Mouse (Mus musculus) retina, adult 2 months (tissue): Measurements from ENCODE around the gene Napsa.

ENCODE experiments used
- DNase-seq: peaks from one replicate; pipeline ENCODE4 v3.0.0-alpha.2; 2012; ENCODE audit warnings: low read depth, low spot score

Napsa gene

DNA sequence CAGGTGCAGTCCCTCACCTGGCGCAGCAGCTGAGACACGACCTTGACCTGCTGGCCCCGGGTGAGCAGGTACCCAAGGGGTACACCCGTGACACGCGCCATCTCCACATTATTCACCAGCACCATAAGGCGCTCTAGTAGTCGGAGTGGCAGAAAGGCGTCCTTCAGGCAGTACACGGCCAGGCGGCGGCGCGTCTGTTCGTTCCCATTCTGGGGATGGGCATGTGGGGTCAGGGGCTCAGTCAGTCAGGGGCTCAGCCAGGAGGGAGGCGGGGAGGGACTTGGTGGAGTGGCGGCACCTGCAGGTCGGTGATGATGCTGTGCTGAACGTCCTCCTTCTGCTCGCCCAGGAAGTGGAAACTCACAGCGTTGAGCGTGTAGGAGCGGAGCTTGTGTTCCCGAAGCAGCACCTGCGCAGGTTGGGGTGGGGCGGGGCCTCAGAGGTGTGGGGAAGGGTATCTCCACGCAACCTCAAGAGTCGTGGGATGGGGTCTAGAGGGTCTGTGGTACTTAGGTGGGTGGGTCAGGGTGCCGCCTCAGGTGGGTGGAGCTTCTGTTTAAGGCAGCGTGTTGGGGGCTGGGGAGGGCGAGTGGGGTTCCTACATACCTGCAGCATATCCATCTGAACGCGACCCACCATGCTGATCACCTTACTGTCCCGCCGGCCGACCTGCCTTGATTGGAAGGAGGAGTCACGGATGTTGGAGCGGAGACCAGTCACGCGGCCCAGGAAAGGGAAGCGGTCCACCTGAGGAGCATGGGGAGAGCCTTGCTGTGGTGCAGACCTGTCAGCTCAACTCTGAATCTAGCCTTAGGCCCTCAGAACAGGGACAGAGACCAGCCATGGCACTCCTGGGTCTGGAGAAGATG, 33.2 kb upstream of the Napsa start:
- no peak for DNase-seq

DNA sequence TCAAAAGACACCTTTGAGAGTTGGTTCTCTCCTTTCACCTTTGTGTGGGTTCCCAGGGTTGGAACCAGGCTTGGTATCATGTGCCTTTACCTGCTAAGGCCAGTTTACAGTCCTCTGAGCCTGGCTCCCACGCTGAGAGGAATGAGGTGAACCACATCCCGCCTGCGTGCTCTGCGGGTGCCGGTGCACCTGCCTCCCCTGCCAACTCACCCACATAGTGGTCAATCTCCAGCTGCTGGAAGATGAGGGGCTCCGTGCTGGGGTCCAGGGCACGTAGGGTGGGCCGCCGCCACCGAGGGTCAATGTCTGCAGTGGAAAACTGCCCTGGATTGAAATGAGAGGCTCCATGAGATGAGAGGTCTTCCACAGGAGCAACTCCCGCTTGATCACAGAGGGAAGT, 29.6 kb upstream of the Napsa start:
- no peak for DNase-seq

DNA sequence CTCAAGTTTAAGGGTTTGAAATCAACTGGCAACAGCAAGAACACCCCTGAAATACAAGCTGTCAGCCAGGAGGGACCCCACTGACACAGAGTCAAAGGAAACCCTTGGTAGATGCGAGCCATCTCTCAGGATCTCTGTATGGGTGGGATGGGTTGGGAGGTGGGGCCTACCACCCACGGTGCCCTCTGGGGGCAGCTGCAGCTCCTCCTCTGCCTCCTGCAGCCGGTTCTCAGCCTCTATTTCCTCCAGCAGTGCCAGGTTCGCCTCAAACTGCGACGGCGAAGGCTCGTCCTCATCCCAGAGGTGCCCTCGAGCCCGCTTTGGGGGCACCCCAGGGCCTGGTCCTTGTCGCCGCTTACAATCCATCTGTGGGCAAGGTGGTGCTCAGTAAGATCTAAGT, 29.1 kb upstream of the Napsa start:
- no peak for DNase-seq

DNA sequence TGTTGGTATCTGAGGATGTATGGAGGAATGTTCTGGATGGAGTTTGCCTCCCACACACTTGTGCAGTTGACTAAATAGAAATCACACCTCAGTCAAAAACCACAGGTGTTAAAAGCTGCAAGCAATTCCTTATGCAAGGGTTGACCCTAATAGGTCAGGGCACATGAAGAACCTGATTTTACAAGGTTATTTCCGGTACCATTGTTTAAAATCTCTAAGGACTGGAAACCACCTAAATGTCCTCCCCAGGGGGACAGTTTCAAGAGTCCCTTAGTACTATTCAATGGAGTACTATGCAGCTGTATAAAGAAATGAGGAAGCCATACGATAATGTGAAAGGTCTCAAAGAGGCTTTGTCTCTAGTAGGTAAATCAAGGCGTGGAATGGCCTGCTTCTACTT, 25.9 kb upstream of the Napsa start:
- DNase-seq = no peak

DNA sequence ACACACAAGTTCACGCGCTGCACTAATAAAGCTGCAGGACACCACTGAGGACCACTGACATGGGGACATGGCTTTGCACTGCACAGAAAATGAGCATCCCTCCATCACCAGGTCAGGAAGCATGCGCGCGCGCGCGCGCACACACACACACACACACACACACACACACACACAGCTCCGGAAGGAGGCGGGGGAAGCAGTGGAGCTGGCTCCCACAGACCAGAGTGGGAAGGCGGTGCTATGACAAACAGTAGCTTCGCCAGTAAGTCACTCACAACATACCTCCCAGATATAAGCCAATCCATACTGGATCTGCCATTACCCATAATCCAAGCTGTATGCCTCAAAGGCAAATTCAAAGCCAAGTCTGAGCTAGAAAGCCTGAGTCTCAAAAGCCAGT, 25.1 kb upstream of the Napsa start:
- no peak for DNase-seq

DNA sequence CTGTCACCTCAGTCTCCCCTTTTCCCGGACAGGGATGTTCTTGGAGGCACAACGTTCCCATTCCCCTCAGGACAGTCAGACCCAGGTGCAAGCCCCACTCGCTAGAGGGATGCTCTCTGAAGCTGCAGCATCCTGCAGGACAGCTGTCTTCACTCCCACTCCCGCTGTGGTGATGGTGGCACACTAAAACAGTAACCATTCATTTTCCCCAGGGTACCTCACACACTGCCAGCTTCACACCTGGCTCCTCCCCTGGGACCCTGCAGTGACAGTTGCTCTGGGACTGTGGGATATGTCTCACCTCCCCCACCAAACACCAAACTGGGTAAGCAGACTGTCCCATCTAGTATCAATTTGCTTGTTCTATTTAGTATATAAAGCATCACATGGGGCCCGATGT, 24.5 kb upstream of the Napsa start:
- DNase-seq = no peak

DNA sequence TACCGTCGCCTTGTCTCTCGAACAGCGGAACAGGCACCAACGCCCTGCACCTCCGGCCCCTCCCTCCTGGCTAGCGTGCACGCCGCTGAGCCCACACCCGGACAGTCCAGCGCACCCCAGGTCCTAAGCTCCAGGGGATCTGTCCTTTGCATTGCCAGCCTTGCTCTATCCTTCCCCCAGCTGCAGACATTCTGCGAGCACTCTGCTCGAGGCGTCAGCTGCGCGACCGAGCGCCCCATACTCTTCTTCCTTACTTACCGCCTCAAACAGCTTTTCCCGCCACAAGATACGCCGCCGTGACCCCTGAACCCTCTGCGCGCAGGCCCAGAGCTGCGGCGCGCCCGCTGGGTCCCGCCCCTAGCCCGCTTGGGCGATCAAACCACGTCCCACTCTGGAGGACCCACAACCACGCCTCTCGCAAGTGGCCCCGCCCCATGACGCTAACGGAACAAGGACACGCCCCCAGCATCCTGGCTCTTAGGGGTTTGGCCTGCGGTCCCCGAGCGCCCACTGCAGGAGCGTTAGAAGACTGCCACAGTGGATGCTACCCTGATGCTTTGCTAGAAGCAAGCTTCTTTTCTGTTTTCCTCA, 23.6 kb upstream of the Napsa start, which contains the start of gene Pold1:
Pold1 (minus strand) TSS at position 353 of the 591 bp plus-strand sequence.
- DNase-seq = peak; percentile 98

DNA sequence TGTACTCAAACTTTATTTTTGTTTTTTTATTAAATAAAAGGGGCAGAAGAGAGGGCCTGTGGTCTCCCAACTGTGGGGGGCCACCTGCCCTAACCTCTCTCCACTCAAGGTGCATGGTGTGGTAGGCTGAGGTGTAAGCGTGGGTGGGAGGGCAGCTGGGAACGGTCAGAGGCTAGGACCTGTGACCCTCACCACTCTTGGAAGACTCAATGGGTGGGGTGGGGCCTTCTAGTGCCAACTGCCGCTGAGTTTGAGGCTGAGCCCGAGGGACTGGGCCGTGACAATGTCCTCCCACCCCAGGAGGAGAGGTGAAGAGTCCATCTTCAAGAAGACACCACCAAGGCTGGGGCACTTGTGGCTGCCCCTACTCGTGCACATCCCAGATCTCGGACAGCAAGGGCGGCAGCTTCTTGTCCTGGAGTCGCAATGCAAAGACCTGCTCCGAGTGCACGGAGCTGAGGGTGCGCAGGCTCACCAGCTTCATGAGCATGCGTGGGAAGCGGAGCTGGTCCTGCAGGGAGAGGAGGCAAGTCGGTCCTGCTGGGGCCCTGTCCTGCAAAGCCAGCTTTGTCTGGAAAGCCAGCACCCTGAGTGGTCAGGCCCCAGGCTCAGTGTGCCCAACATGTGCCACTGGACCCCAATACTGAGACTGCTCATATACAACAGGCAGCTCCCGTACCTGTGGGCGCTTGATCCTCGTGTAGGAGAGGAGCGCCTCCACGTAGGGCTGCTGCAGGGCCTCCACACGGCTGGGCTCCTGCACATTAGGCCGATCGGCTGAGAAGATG, 22.4 kb upstream of the Napsa start:
- no peak for DNase-seq

DNA sequence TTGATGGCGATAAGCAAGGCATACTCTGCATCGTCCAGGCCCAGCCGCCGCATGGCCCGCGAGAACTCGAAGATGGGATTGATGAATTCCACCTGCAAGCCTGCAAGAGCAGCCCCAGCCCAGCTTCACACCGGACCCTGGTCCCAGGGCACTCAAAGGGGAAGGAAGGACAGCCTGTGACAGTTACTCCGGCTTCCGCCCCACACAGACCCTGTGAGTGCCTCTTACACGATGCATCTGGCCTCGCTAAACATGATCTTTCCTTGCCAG, 21.8 kb upstream of the Napsa start:
- no peak for DNase-seq

DNA sequence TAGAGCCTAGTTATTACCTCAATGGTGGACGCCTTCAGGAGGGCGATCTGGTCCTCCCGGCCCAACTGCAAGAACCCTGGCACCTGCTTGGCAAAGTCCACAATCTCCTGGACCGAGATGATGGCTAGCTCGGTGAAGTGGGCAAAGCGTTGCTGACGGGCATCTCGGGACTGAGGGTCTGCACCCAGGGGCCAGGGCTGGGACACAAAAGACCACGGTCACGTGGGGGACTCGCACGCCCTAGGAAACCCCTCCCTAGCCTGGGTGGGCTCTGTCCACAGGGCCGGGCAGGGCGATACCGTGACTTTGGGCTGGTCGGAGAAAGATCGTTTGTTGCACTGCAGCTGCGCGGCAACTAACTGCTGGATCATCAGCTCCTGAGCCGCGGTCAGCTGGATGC, 20.9 kb upstream of the Napsa start:
- no peak for DNase-seq

DNA sequence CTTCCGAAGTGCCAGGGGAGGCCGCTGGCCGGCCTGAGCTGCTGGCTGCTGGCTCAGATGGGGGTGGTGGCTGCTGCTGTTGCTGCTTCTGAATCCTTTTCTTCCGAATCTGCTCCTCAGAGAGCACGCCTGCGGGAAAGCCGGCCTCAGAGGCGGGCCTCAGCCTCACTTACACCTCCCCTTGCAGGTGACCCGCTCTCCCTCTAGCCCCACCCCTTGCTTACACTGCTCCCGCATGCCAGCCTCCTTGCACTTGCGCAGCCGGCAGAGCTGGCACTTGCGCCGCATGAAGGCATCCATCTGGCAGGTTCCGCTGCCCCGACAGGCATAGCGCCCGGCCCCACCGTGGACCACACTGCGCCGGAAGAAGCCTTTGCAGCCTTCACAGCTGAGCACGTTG, 20.4 kb upstream of the Napsa start:
- no peak for DNase-seq

DNA sequence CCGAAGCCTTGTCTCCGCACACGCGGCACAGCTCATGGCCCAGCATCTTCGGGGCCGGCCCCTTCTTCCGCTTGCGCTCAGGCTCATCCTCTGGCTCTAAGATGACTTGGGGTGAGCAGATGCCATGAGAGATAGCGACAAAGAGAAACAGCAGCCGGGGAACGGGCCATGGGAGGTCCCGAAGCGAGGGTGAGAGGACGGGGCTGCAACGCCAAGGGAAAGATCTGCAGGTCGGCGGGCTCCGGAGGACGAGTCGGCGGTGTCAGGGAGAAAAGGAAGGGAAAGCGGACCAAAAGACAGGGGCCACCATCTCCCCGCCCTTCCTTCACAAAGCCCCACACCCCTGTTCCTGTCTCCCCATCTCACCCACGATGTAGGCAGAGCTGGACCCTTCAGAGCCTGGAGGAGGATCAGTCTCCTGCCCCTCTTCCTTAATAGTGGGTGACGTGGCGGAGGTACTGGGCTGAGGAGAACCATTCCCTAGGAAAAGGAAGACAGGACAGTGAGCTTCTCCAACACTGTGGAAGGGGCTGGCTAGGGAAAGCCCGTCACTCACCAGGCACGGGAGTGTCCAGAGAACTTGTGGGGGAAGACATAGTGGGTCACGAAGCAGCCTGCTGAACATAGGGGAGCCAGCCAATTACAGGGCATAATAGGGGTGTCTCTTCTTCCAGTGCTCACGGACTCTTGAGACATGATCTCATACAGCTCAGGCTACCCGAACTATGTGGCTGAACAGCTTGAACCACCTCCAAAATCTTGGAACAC, 19.9 kb upstream of the Napsa start:
- no peak for DNase-seq

DNA sequence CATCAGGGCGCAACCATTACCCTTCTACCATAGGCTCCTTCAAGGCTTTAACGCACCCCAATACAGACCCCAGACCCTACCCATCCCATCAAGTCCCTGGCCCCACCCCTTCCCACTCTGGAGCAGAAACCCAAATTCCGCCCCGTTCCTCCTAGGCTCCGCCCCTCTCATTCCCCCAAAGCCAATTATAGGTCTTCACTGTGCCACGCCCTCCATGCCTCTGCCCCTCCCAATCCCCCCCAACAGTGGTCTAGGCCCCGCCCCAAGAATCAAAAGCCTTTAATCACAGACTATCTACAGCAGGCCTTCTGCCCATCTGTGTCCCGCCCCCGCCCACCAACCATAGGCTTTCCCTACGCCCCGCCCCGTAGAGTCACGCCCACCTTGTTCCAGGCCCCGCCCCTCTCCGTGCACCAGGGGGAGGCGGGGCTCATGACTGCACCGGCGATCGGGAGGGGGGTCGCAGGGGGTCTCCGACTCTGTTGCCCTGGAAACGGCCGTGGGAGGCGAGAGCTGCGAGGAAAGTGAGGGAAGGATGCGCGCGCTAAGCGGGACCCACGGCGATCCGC, 18.9 kb upstream of the Napsa start:
- DNase-seq = peak; percentile 61

DNA sequence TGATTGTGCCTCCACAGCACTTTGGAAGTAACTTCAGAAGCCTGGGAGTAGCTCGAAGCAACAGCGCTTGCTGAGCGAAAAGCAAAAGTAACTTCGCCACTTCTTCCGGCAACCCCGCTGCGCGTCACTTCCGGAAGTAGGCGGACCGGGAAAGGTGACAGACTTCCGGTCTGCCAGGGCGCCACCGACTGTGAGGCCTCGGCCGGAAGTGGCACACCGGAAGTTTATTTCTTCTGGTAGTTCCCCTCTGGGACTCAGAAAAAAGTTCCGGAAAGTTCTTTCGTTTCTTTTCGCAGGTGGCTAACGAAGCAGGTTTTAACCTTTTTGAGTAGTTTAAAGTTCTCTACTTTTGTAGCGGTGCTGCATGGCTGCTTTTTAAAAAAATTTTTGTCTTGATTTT, 18.4 kb upstream of the Napsa start, which contains the start of gene Nr1h2:
Nr1h2 (minus strand) TSS at position 126 of the 400 bp plus-strand sequence.
- peak; percentile 93 for DNase-seq

DNA sequence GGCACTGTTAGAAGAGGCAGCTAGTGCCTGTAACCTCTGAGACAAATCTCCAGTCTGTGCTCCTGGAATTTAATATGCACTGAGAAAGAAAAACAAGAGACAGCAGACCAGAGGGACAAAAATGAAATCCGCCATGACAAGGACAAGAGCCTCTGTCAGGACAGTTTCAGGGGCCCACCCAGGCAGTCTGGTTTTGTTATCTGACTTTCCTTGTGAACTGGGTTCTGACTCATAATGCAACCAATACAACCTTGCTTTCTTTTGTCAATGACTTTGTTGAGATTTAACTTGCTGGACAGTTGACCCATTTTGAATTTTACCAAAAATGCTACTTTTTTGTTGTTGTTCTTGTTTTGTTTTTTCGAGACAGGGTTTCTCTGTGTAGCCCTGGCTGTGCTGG, 14.6 kb upstream of the Napsa start:
- no peak for DNase-seq

DNA sequence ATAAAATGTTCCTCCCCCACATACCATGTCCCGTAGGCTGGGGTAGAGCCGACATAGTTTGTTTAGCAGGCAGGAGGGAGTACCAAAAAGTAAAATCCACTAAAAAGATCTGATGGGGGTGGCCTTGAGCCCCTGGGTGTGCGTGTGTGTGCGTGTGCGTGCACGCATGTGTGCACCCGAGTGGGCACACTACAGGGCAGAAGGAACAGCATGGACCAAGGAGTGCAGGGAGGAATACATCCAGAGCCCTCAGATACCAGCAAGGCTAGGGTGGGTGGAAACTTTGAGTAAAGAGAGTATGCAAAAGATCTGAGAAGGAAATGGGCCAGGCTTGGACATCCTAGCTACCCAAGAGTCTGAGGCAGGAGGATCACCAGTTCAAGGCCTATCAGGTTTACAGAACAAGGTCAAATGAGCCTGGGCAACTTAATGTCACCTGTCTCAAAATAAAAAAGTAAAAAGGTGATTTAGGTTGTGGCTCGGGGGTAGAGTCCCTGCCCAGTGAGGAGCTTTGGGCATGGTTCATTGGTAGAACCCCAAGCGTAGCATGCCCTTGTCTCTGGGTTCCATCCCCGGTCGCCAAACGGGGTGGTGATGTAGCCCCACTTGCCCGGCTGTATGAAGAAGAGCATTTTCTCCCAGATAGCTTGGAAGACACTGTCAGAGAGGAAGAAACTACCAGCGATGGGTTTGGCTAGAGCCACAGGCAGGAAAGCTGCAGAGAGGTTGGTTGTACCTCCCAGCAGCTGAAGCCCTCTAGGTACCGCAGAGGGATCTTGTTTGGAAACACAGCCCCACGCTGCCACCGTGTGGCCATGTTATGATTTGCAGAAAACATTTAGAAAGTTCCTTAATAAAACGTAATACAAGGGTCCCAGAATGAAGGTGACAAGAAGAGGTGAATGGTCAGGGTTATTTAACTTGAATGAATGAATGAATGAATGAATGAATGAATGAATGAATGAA, 11.5 kb upstream of the Napsa start:
- peak; percentile 56 for DNase-seq

DNA sequence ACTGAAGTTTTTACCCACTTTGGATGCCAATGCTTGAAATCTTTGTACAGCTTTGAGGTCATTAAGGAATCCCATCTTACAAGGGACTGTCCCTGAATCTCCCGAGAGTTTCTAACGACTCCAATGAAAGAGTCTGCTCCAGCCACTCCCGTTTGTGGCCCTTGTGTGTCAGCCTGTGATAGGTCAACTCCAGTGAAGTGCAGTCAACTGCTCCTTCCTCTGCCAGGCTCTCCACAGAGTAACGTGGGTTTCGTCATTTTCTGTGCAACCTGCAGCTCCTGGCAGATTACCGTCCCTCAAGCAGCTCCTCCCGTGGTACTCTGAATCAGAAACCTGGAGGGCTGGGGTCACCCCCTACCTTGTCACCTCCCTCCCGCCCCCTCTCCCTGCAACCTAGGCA, 8.9 kb upstream of the Napsa start:
- no peak for DNase-seq

DNA sequence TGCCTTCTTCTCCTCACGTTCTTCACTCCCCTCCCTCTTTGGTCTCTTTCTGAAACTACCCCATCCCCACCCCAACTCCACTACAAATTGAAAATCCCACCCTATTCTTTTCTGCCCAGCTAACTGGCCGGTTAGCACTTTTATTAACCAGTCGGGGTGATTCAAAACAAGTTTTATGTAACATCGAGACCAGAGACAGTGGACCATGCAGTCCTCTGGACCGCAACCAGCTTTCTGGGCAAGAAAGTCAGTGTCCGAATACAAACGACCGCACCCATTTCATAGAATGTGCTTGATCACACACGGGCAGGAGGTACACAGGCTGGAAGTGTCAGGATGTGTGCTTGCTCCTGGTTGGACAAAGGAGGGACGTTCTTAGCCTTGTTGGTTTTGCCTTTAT, 7.7 kb upstream of the Napsa start:
- DNase-seq = no peak

DNA sequence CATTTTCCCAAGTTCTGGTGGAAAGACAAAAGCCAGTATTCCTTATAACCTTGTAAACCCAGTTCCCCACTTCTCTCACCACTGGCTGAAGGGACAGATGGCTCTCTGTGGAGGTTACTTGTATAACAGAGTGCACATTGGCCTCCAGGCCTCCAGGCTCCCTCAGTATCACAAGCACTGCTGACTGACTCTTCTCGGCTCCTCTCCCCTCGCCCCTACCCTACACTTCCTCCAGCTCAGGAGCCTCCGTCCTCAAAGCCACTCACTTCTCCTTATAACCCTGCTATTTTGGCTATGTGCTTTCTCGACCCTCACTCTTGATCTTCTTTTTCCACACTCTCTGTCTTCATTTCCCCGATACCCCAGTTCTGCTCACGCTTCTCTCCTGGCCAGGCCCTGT, 6.8 kb upstream of the Napsa start:
- DNase-seq = no peak

DNA sequence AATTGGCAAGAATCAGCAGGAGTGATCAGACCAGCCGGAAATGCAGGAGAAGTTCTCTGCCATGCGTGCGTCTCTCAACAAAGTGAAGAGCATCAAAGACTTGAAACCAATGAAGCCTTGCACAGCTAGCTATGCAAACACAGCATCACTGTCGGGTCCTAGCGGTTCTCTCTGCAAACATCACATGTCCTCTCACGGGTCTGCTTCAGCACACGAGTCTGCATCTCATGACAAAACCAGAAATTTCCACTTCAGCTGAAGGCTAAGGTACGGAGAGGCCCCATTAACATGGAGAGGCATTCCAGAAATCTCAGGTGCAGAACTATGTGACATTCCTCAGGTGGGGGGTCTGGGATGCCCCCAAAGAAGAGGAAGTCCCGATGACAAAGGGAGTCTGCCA, 3.4 kb upstream of the Napsa start:
- DNase-seq = no peak
